Mouse (Mus musculus) cortical plate, adult 2 months (tissue): ENCODE measurements at regions not wholly inside any gene's neighbourhood (a gene's known extent, or its start where the extent isn't known, plus 50 kb on each side); places are given as distances from the start of the nearest gene placed in this dataset.
"Not testable (repeated sequence)": the region's sequence is repeated elsewhere in the genome, so short reads cannot be mapped to it uniquely, and the experiment has no call there.

Experiments
- H3K27ac ChIP-seq: fragments of 200-500 bp; 2 replicates; pipeline ENCODE4 v1.5.1; 2012; ENCODE audit warnings: low read length, control low read depth, inconsistent platforms; ENCODE audit not compliant: insufficient read depth
- H3K4me1 ChIP-seq: fragments of 200-500 bp; 2 replicates; pipeline ENCODE4 v1.6.1; 2011; ENCODE audit warnings: low read length; ENCODE audit not compliant: control insufficient read depth, insufficient read depth
- H3K4me3 ChIP-seq: fragments of 200-500 bp; 2 replicates; pipeline ENCODE4 v1.5.1; 2011; ENCODE audit warnings: mild to moderate bottlenecking, low read length, control low read depth; ENCODE audit not compliant: insufficient read depth
- CTCF ChIP-seq: fragments of 200-500 bp; IDR thresholded peaks from 2 replicates; pipeline ENCODE4 v1.5.1; 2011; ENCODE audit warnings: mild to moderate bottlenecking, control low read depth, low read length; ENCODE audit not compliant: insufficient read depth; ENCODE audit errors: extremely low read depth
- POLR2A ChIP-seq: fragments of 200-500 bp; IDR thresholded peaks from 2 replicates; pipeline ENCODE4 v1.6.1; 2011; ENCODE audit warnings: mild to moderate bottlenecking, low read length, control low read depth; ENCODE audit not compliant: insufficient read depth; ENCODE audit errors: extremely low read depth

- no peak overlapping the region for H3K27ac ChIP-seq
- H3K4me1 ChIP-seq: no peaks in the 10 kb centered on the region
- TF ChIP-seq CTCF (no peak), POLR2A (no peak)
- no peak overlapping the region for H3K4me3 ChIP-seq
Measured at GRCm38 (mm10) chr3:155815693-155816092, 722.5 kb downstream of the Lrriq3 start.

GRCm38 (mm10) chr3:155824863-155825262 lies 731.6 kb downstream of the Lrriq3 start:
- no peaks in the 10 kb centered on the region for H3K4me1 ChIP-seq
- TF ChIP-seq CTCF (no peak), POLR2A (no peak)
- H3K27ac ChIP-seq: no peak overlapping the region
- no peak overlapping the region for H3K4me3 ChIP-seq

- no peaks in the 10 kb centered on the region for H3K4me1 ChIP-seq
- H3K27ac ChIP-seq: no peak overlapping the region
- no peak overlapping the region for H3K4me3 ChIP-seq
- TF ChIP-seq POLR2A: no peak
Measured at GRCm38 (mm10) chr3:155866286-155866685, 695.3 kb upstream of the Negr1 start.

- H3K4me1 ChIP-seq: no peaks in the 10 kb centered on the region
- no peak overlapping the region for H3K27ac ChIP-seq
- no peak for TF ChIP-seq POLR2A
- no peak for TF ChIP-seq CTCF
- H3K4me3 ChIP-seq: no peak overlapping the region
Measured at GRCm38 (mm10) chr3:155875696-155876095, 685.9 kb upstream of the Negr1 start.

- Histone ChIP-seq H3K4me1 (no peaks in the 10 kb centered on the region), H3K4me3 (no peak overlapping the region), H3K27ac (no peak overlapping the region)
- TF ChIP-seq POLR2A: no peak
- TF ChIP-seq CTCF: no peak
Measured at GRCm38 (mm10) chr3:155878401-155878800, 683.2 kb upstream of the Negr1 start.

GRCm38 (mm10) chr3:155880722-155881121 lies 680.9 kb upstream of the Negr1 start:
- TF ChIP-seq POLR2A: no peak
- no peak for TF ChIP-seq CTCF
- Histone ChIP-seq H3K4me1 (no peaks in the 10 kb centered on the region), H3K27ac (no peak overlapping the region), H3K4me3 (no peak overlapping the region)

GRCm38 (mm10) chr3:155915981-155916380 lies 645.6 kb upstream of the Negr1 start:
- H3K27ac ChIP-seq: no peak overlapping the region
- no peak overlapping the region for H3K4me3 ChIP-seq
- TF ChIP-seq CTCF: no peak
- no peak for TF ChIP-seq POLR2A
- no peaks in the 10 kb centered on the region for H3K4me1 ChIP-seq

- no peaks in the 10 kb centered on the region for H3K4me1 ChIP-seq
- no peak for TF ChIP-seq CTCF
- H3K27ac ChIP-seq: no peak overlapping the region
- no peak overlapping the region for H3K4me3 ChIP-seq
Measured at GRCm38 (mm10) chr3:155942896-155943295, 618.7 kb upstream of the Negr1 start.

- Histone ChIP-seq H3K4me1 (no peaks in the 10 kb centered on the region), H3K27ac (no peak overlapping the region), H3K4me3 (no peak overlapping the region)
- TF ChIP-seq POLR2A (no peak), CTCF (no peak)
Measured at GRCm38 (mm10) chr3:155944042-155944735, 617.4 kb upstream of the Negr1 start.

- TF ChIP-seq POLR2A: no peak
- no peak for TF ChIP-seq CTCF
Measured at GRCm38 (mm10) chr3:155945188-155945587, 616.4 kb upstream of the Negr1 start.

GRCm38 (mm10) chr3:155962496-155962895 lies 599.1 kb upstream of the Negr1 start:
- not testable (repeated sequence) for H3K4me3 ChIP-seq, H3K27ac ChIP-seq, H3K4me1 ChIP-seq

More at GRCm38 (mm10) chr3:155945188-155945587, 616.4 kb upstream of the Negr1 start:
- no peaks in the 10 kb centered on the region for H3K4me1 ChIP-seq
- no peak overlapping the region for H3K27ac ChIP-seq
- H3K4me3 ChIP-seq: no peak overlapping the region
